Mouse (Mus musculus) heart, embryonic 13.5 days (tissue): ENCODE data around the gene Mark2. TPM values are rescaled to one million over a fixed set of nuclear protein-coding genes. Genes with fewer than 3 reads are reported as not detected.
"Not testable (repeated sequence)": the region's sequence is repeated elsewhere in the genome, so short reads cannot be mapped to it uniquely, and the experiment has no call there.

Experiments
- ATAC-seq: fragments of 200-750 bp; cut with Nextera tagmentation; 2 replicates; pipeline ENCODE4 v1.8.0; 2017; ENCODE audit warnings: moderate TSS enrichment; ENCODE audit not compliant: insufficient number of reproducible peaks, low FRiP score, low TSS enrichment; ENCODE audit errors: extremely low read depth
- H3K27ac ChIP-seq: fragments of 300-500 bp; sonication (generic); replicated peaks from 2 replicates; pipeline ENCODE4 v1.5.1; 2015; ENCODE audit warnings: moderate library complexity, mild to moderate bottlenecking, inconsistent platforms
- H3K27me3 ChIP-seq: fragments of 300-500 bp; sonication (generic); replicated peaks from 2 replicates; pipeline ENCODE4 v1.6.1; 2015; ENCODE audit warnings: mild to moderate bottlenecking, inconsistent platforms
- H3K36me3 ChIP-seq: fragments of 300-500 bp; sonication (generic); 2 replicates; pipeline ENCODE4 v1.6.1; 2015; ENCODE audit warnings: mild to moderate bottlenecking, inconsistent platforms
- H3K4me1 ChIP-seq: fragments of 300-500 bp; sonication (generic); 2 replicates; pipeline ENCODE4 v1.6.1; 2015; ENCODE audit warnings: inconsistent platforms
- H3K4me2 ChIP-seq: fragments of 300-500 bp; sonication (generic); 2 replicates; pipeline ENCODE4 v1.6.1; 2015; ENCODE audit warnings: inconsistent platforms, mild to moderate bottlenecking, moderate library complexity
- H3K4me3 ChIP-seq: fragments of 300-500 bp; sonication (generic); 2 replicates; pipeline ENCODE4 v1.5.1; 2015; ENCODE audit warnings: moderate library complexity, mild to moderate bottlenecking, inconsistent platforms
- H3K9ac ChIP-seq: fragments of 300-500 bp; sonication (generic); 2 replicates; pipeline ENCODE4 v1.6.1; 2015; ENCODE audit warnings: inconsistent platforms, mild to moderate bottlenecking, moderate library complexity
- H3K9me3 ChIP-seq: fragments of 300-500 bp; sonication (generic); 2 replicates; pipeline ENCODE4 v1.6.1; 2016; ENCODE audit warnings: inconsistent platforms
- WGBS: fragments of 180-500 bp; shearing (Covaris S2); methylation state at CpG from one replicate; pipeline ENCODE4 v1.1.7; 2015; ENCODE audit warnings: mixed read lengths; 5-methylcytosine and 5-hydroxymethylcytosine counted together
- polyA plus RNA-seq: library from polyadenylated mRNA; unstranded; fragments of >200 nt; fragmentation: Nextera tagmentation; extraction: Ambion mirVana; gene quantifications from 2 replicates; pipeline ENCODE4 v1.2.1, GENCODE M21; 2015

Mark2 gene
- 27.3 and 28.8 TPM in 2 replicates for polyA plus RNA-seq

DNA sequence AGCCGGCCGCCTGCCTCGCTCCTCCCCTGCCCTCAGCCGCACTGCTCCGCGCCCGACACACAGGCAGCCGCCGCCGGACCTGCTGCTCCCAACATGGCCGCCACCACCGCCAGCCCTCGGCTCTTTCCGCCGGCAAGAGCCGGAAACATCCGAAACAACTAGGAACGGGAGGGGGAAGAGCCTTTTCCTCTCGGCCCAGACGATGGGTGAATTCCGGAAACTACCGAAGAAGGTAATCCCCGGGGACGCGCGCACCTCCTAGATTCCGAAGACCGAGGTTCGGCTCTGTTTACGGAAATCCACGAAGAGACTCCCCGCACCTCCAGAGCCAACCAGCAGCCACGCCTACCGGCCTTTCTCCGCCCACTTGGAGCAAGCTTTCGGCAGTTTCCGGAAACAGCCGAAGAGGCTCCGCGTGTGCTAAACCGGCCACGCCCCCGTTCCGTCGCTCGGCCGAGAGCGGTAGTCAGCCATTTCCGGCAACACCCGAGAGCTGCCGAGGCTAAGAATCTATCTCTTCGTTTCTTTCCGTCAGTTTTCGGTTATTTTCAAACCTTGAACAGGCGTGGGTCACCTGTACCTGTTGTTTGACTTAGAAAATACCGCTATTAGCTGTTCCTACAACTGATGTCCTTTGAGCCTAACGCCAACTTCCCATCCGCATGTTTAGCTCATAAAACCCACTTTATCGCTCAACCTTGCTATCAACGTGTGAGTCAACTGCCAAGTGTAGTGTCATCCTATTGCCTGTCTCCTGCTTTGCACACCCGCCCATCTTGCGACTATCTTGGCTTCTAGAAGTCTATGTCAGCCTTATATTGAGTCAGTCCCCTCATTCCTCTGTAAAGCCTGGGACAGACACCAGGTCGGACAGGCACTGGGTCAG is at the start of gene Mark2:
TSS of gene Mark2 (minus strand) at position 349 of the 886 bp plus-strand sequence.
- Histone ChIP-seq H3K4me2 (peak within 1 kb of the TSS; percentile 93), H3K9ac (peak within 1 kb of the TSS; percentile 99), H3K27me3 (no peaks in the 10 kb centered on the region), H3K4me1 (peaks cover 45% of the 10 kb centered on the region), H3K9me3 (no peaks in the 10 kb centered on the region), H3K36me3 (no peaks in the 10 kb centered on the region), H3K4me3 (peak within 1 kb of the TSS; percentile 97), H3K27ac (peak within 1 kb of the TSS; percentile 91)
- 1% methylated on average over 63 of the region's 63 CpGs for WGBS
- peak; percentile 87 for ATAC-seq

- H3K9me3 ChIP-seq: peaks cover 35% of the 10 kb centered on the region
- ATAC-seq: no peak
- peaks cover 12% of the 10 kb centered on the region; the same call in 1 of the 2 replicates for H3K36me3 ChIP-seq
- no peak overlapping the region for H3K9ac ChIP-seq
- no peaks in the 10 kb centered on the region for H3K27me3 ChIP-seq
- H3K4me2 ChIP-seq: no peak overlapping the region
- peaks cover 10% of the 10 kb centered on the region for H3K4me1 ChIP-seq
- WGBS: 75% methylated on average over 6 of the region's 6 CpGs
- H3K27ac ChIP-seq: no peak overlapping the region
- H3K4me3 ChIP-seq: no peak overlapping the region
Measured at GRCm38 (mm10) chr19:7388488-7388887, 46.8 kb upstream of the Mark2 start.

GRCm38 (mm10) chr19:7386042-7386441 is 44.4 kb upstream of the Mark2 start:
- ATAC-seq: no peak
- Histone ChIP-seq H3K36me3 (peaks cover 12% of the 10 kb centered on the region; the same call in 1 of the 2 replicates), H3K9ac (no peak overlapping the region), H3K27me3 (no peaks in the 10 kb centered on the region), H3K4me3 (no peak overlapping the region), H3K4me1 (peaks cover 22% of the 10 kb centered on the region), H3K27ac (no peak overlapping the region), H3K4me2 (no peak overlapping the region), H3K9me3 (peaks cover 29% of the 10 kb centered on the region)
- 65% methylated on average over 2 of the region's 2 CpGs for WGBS

GRCm38 (mm10) chr19:7382903-7383865 is 41.5 kb upstream of the Mark2 start, which contains the start of gene Spindoc:
Gene Spindoc, minus strand, starts transcription at chr19:7382994.
- WGBS: 2% methylated on average over 46 of the region's 52 CpGs
- H3K4me3 ChIP-seq: peak within 1 kb of the TSS; percentile 94
- H3K9ac ChIP-seq: peak within 1 kb of the TSS; percentile 98
- H3K9me3 ChIP-seq: peaks cover 16% of the 10 kb centered on the region
- H3K27ac ChIP-seq: peak within 1 kb of the TSS; percentile 94
- H3K36me3 ChIP-seq: peaks cover 26% of the 10 kb centered on the region
- peak within 1 kb of the TSS; percentile 89 for H3K4me2 ChIP-seq
- peaks cover 43% of the 10 kb centered on the region for H3K4me1 ChIP-seq
- no peaks in the 10 kb centered on the region for H3K27me3 ChIP-seq
- ATAC-seq: peak; percentile 98

DNA sequence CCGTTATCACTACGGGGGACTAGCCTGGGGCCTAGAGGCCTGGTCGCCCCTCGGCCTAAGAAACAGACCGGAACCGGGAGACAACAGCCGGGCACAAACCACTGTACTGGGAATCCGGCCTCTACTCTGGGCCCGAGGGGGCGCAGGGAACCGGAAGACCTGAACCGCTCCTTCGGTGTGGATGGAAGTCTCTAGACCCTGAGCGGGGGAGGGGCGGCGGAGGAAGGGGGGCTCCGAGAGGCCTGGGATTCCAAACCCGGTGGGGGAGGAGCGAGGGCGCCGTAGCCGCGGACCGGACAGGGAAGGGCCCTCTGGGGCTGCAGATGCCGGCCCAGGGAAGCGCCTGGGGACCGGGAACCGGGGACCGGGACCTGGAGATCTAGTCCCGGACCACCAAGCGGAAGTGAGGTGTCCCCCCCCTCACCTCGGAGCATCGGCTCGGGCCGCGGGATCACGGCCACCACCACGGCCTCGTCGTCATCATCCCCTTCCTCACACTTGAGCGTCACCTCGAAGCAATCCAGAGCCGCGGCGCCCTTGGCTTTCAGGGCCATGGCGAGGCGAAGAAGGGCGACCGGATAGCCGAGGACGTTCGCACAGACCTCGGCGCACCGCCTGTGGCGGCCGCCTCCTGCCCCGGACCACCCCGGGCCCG is 40.7 kb upstream of the Mark2 start:
- peak overlapping the region; percentile 89 for H3K4me2 ChIP-seq
- H3K9me3 ChIP-seq: peaks cover 11% of the 10 kb centered on the region
- H3K4me1 ChIP-seq: peaks cover 48% of the 10 kb centered on the region
- under 1% methylated on average over 56 of the region's 60 CpGs for WGBS
- peak overlapping the region; percentile 94 for H3K27ac ChIP-seq
- peak overlapping the region; percentile 94 for H3K4me3 ChIP-seq
- H3K27me3 ChIP-seq: no peaks in the 10 kb centered on the region
- peak; percentile 58 for ATAC-seq
- H3K9ac ChIP-seq: peak overlapping the region; percentile 98
- peaks cover 34% of the 10 kb centered on the region for H3K36me3 ChIP-seq

DNA sequence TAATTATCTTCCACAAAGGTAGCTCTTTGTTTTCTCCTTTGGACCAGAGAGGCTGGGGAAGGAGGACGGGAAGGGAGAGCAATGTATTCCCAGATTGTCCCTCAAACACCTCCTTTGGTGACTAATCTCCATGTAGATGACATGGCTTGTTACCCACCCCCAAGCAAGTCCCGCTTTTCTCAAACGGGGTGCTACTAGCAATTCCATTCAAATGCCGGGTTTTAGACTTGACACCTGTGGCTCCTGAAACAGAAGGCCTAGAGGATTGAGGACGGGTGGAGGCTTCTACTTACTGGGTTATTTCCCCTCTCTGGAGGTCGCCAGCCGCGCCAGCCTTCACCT is 40.2 kb upstream of the Mark2 start:
- Histone ChIP-seq H3K36me3 (peaks cover 34% of the 10 kb centered on the region), H3K27ac (peak overlapping the region; percentile 94), H3K4me2 (peak overlapping the region; percentile 89), H3K9me3 (peaks cover 11% of the 10 kb centered on the region), H3K4me3 (peak overlapping the region; percentile 94), H3K4me1 (peaks cover 52% of the 10 kb centered on the region), H3K27me3 (no peaks in the 10 kb centered on the region), H3K9ac (peak overlapping the region; percentile 98)
- WGBS: 3% methylated on average over 8 of the region's 8 CpGs
- no peak for ATAC-seq

- no peak overlapping the region for H3K4me2 ChIP-seq
- ATAC-seq: no peak
- H3K27ac ChIP-seq: no peak overlapping the region
- no peak overlapping the region for H3K4me3 ChIP-seq
- peaks cover 54% of the 10 kb centered on the region for H3K36me3 ChIP-seq
- H3K27me3 ChIP-seq: no peaks in the 10 kb centered on the region
- 61% methylated on average over 2 of the region's 2 CpGs for WGBS
- no peaks in the 10 kb centered on the region for H3K9me3 ChIP-seq
- H3K4me1 ChIP-seq: peaks cover 52% of the 10 kb centered on the region
- no peak overlapping the region for H3K9ac ChIP-seq
Measured at GRCm38 (mm10) chr19:7377639-7378038, 36.0 kb upstream of the Mark2 start.

- Histone ChIP-seq H3K27me3 (no peaks in the 10 kb centered on the region), H3K36me3 (peaks cover 81% of the 10 kb centered on the region), H3K9me3 (no peaks in the 10 kb centered on the region), H3K4me1 (peaks cover 29% of the 10 kb centered on the region), H3K9ac (no peak overlapping the region), H3K27ac (no peak overlapping the region), H3K4me2 (no peak overlapping the region), H3K4me3 (no peak overlapping the region)
- ATAC-seq: no peak
- 94% methylated on average over 8 of the region's 8 CpGs for WGBS
Measured at GRCm38 (mm10) chr19:7374491-7374890, 32.8 kb upstream of the Mark2 start.

GRCm38 (mm10) chr19:7369469-7369868 is 27.8 kb upstream of the Mark2 start:
- not testable (repeated sequence) for H3K27ac ChIP-seq, H3K27me3 ChIP-seq, H3K9me3 ChIP-seq, H3K9ac ChIP-seq, ATAC-seq, H3K4me2 ChIP-seq, H3K4me3 ChIP-seq, H3K4me1 ChIP-seq
- WGBS: 75% methylated on average over 4 of the region's 4 CpGs
- peaks cover 88% of the 10 kb centered on the region for H3K36me3 ChIP-seq

DNA sequence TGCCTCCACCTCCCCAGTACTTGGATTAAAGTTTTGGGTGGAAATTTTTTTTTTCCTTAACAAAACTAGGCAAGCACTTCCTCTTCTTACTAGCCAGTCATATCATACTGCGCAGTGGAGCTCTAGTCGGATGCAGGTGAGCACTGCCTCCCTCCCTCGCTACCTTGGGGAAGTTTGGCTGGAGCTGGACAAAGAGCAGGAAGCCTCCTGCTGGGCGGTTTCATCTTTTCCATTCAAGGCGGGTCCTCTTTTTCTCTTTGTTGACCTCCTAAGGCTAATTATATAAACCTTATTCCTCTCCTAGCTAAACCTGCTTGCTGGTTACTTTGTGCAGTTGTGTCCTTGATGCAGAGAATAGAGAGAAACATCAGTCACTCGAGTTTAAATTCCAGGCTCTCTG is 12.0 kb upstream of the Mark2 start:
- Histone ChIP-seq H3K4me1 (no peaks in the 10 kb centered on the region), H3K27me3 (no peaks in the 10 kb centered on the region), H3K36me3 (peaks cover 24% of the 10 kb centered on the region), H3K9me3 (no peaks in the 10 kb centered on the region), H3K9ac (no peak overlapping the region), H3K27ac (no peak overlapping the region), H3K4me2 (no peak overlapping the region), H3K4me3 (no peak overlapping the region)
- ATAC-seq: no peak
- 58% methylated on average over 6 of the region's 6 CpGs for WGBS
